Mouse (Mus musculus): ENCODE data around the gene Dclk1.

- TF ChIP-seq CTCF (IDR thresholded peaks at IDR 0.05; ENCODE audit: low read depth) (no peak), EP300 (optimal IDR thresholded peaks at IDR 0.05) (no peak)
Observed at GRCm38 (mm10) chr3:55358486-55358885, 116.3 kb downstream of the Dclk1 start.
